In the genomic region with DNA sequence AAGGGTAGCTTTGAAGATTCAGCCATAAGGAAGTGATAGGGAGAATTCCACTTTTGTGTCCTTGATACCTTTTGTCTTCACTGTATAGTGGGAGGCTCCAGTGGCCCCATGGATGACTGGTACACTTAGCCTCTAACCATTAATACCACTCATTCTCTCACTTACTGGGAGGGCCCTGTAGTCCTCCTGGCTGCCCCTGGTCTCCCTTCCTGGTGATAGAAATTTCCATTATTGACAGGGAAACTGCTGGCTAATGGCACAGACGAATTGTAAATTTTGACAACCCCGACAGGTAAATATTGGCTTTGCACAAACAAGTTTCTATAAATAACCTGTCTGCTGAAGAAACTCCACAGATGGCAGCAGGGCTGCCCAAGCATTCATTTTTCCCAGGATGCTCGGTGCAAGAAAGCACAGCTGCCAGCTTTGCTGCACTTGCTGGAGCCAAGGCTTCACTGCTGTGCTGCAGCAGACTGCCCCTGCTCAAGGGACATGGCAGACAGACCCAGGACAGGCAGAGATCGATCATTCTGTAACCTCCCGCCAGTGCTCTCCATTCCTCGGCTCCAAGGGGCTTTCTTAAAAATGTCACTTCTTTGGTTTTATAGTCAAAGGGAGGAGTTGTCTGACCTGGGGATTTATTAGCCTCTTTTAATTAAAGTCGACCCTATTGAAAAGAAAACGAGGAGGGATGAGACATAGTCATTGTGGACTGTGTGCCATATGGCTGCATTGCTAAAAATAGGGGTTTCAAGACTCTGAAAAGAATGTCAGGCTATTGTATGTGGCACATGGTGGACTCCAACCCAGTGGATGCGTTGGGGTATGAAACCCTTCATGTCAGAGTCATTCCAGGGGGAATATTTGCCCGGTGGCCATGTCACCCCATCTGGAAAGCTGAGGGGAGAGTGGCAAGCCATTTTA, we compare ENCODE assay signal across 9 mouse cellular contexts.
DNase-seq lines count a peak whose midpoint lies in the region; ATAC-seq lines count a peak whose summit lies in the region.
"Had no signal": no experiment of that assay in that cellular context is flagged by ENCODE, and none has a peak within 500 bp of the region (broad histone marks: within the 10 kb centered on the region; RNA-seq: fewer than 3 reads in every experiment).

No protein-coding gene starts in this region.

- no peak overlapping the region for H3K9ac ChIP-seq in kidney, embryonic 15.5 days
- H3K9ac ChIP-seq in hindbrain, embryonic 14.5 days: no peak overlapping the region
- no peak overlapping the region for H3K9ac ChIP-seq in neural tube, embryonic 11.5 days (ENCODE audit: low read length)
- H3K9ac ChIP-seq: liver, embryonic 15.5 days had no signal

- H3K4me1 ChIP-seq in kidney, embryonic 15.5 days: 0 out of 2 replicates have a peak, but pooled peaks cover 6% of the 10 kb centered on the region
- H3K4me1 ChIP-seq in hindbrain, embryonic 14.5 days (replicated peaks; ENCODE audit: control insufficient read depth, insufficient read depth, low read length): peaks cover 16% of the 10 kb centered on the region
- peaks cover 7% of the 10 kb centered on the region for H3K4me1 ChIP-seq in neural tube, embryonic 11.5 days (ENCODE audit: control insufficient read depth, insufficient read depth, low read length)
- H3K4me1 ChIP-seq: liver, embryonic 15.5 days had no signal

- no peak overlapping the region for H3K27ac ChIP-seq in kidney, embryonic 15.5 days
- no peak overlapping the region for H3K27ac ChIP-seq in hindbrain, embryonic 14.5 days
- peak overlapping the region; percentile 39; the same call in 1 of the 2 replicates for H3K27ac ChIP-seq in neural tube, embryonic 11.5 days (ENCODE audit: low read depth, low read length)
- H3K27ac ChIP-seq: liver, embryonic 15.5 days had no signal

- no peak for DNase-seq in kidney, postnatal 36 days
- DNase-seq in embryo, embryonic 11 days: peak; percentile 28
- DNase-seq in hindbrain, embryonic 14.5 days (ENCODE audit: low spot score): no peak
- DNase-seq in neural tube, embryonic 11.5 days (ENCODE audit: low spot score): peak; percentile 38
- no peak for DNase-seq in adrenal gland, postnatal 36 days
- DNase-seq in layer of hippocampus, postnatal 25 days (ENCODE audit: extremely low spot score in 1 of 2, low spot score in 1 of 2): no peak
- DNase-seq: heart, postnatal 36 days had no signal

- H3K36me3 ChIP-seq in kidney, embryonic 15.5 days: no peaks in the 10 kb centered on the region
- H3K36me3 ChIP-seq in hindbrain, embryonic 14.5 days (replicated peaks; ENCODE audit: control insufficient read depth, insufficient read depth): no peaks in the 10 kb centered on the region
- H3K36me3 ChIP-seq in neural tube, embryonic 11.5 days (ENCODE audit: control insufficient read depth, insufficient read depth, low read length): no peaks in the 10 kb centered on the region
- H3K36me3 ChIP-seq: liver, embryonic 15.5 days had no signal

- 31% methylated on average over 10 of the region's 10 CpGs for WGBS in kidney, embryonic 15.5 days
- 33% methylated on average over 10 of the region's 10 CpGs for WGBS in hindbrain, embryonic 14.5 days
- WGBS in neural tube, embryonic 11.5 days: 33% methylated on average over 10 of the region's 10 CpGs

- H3K4me3 ChIP-seq in kidney, embryonic 15.5 days (replicated peaks): no peak overlapping the region
- H3K4me3 ChIP-seq in hindbrain, embryonic 14.5 days (replicated peaks; ENCODE audit: low read length): no peak overlapping the region
- H3K4me3 ChIP-seq in neural tube, embryonic 11.5 days (ENCODE audit: low read depth, low read length): no peak overlapping the region
- H3K4me3 ChIP-seq: liver, embryonic 15.5 days had no signal

- ATAC-seq in kidney, embryonic 15.5 days (replicated peaks; ENCODE audit: low FRiP score): peak; percentile 57
- peak; percentile 46; the same call in 1 of the 2 replicates for ATAC-seq in hindbrain, embryonic 14.5 days (ENCODE audit: low FRiP score)
- ATAC-seq in neural tube, embryonic 11.5 days (ENCODE audit: insufficient read depth, low FRiP score, low TSS enrichment): peak; percentile 91

- H3K9me3 ChIP-seq in kidney, embryonic 15.5 days (replicated peaks): no peaks in the 10 kb centered on the region
- no peaks in the 10 kb centered on the region for H3K9me3 ChIP-seq in hindbrain, embryonic 14.5 days (ENCODE audit: control insufficient read depth, low read length)
- no peaks in the 10 kb centered on the region for H3K9me3 ChIP-seq in neural tube, embryonic 11.5 days (ENCODE audit: control insufficient read depth, low read length)
- H3K9me3 ChIP-seq: liver, embryonic 15.5 days had no signal

- no peaks in the 10 kb centered on the region for H3K27me3 ChIP-seq in kidney, embryonic 15.5 days
- H3K27me3 ChIP-seq in hindbrain, embryonic 14.5 days (ENCODE audit: control insufficient read depth, insufficient read depth, low read length): no peaks in the 10 kb centered on the region
- H3K27me3 ChIP-seq in neural tube, embryonic 11.5 days (ENCODE audit: control insufficient read depth, insufficient read depth, low read length): no peaks in the 10 kb centered on the region
- H3K27me3 ChIP-seq: liver, embryonic 15.5 days had no signal

- H3K4me2 ChIP-seq in kidney, embryonic 15.5 days: no peak overlapping the region
- H3K4me2 ChIP-seq in hindbrain, embryonic 14.5 days (replicated peaks): no peak overlapping the region
- no peak overlapping the region for H3K4me2 ChIP-seq in neural tube, embryonic 11.5 days (ENCODE audit: low read depth)
- H3K4me2 ChIP-seq: liver, embryonic 15.5 days had no signal

Comparison
In these comparisons a context has a peak if more than half of its experiments do, and no peak if none do; other contexts are left out.
1. DNase-seq: peak in embryo, embryonic 11 days (single experiment) and neural tube, embryonic 11.5 days (single experiment); none in kidney, postnatal 36 days (0 of 2), hindbrain, embryonic 14.5 days (single experiment), adrenal gland, postnatal 36 days (0 of 2) and layer of hippocampus, postnatal 25 days (0 of 2).
2. Peak in every context shown above with its lines, with median percentiles within 50 percentile points of each other: ATAC-seq.